Mouse (Mus musculus) forelimb bud, embryonic 11.5 days (tissue): Measurements from ENCODE around the gene Hoxa13.

ENCODE experiments used
- DNase-seq: peaks from one replicate; pipeline ENCODE4 v3.0.0-alpha.2; 2012; ENCODE audit warnings: low read depth, low spot score

The Hoxa13 gene

DNA sequence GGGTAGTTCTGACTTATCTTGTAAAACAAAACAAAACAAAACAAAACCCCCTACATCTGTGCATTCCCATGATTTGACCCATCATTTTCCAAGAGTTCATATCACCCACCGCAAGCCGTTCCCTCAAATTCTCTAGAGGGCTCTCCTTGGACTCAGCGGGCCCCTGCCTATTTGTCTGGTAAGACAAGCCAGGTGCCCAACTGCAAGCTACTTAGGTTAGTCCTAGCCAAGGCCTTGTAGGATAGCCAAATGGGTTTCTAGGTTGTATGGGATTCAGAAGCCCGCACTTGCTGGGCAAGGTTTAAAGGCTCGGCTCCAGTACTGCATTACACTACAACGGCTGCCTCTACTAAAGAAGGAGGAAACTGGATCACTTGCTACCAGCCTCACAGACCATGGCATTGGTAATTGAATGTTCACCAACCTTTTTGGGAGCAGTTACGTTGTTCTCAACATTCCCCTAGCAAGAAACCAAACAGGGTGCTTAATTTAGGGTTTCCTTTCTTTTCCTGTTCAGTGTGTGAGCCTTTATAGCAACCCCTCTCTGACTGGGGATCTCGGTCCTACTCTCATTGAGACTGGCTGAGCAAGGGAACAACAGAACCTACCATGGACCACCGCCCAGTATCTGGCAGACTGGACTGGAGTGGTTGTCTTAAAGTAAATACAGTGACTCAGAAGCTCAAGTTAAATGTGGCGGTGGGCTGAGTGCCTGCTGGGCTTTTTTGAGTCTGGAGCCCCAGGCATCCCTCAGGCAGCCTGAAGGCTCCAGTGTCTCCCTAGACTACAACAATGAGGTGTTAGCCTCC, 23.1 kb downstream of the Hoxa13 start:
- no peak for DNase-seq

GRCm38 (mm10) chr6:52236806-52237205, 23.9 kb downstream of the Hoxa13 start:
- no peak for DNase-seq

DNA sequence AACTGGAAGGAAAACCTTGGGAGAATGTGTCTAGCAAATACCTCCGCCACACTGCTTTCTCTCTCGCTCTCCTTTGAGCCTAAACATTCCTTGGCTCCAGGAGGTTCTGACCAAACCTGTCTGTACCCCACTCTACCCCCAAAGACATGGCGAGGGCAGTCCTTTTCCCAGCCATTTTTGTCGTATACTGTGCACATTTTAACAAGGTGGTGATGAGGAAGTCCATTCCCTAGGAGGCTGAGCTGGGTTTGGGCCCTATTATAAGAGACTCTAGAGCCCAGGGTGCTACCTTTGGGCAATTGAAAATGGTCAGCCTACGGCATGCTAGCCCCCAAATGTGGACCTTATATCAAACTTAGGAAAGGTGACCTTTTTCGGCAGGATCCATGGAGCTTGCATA, 24.8 kb downstream of the Hoxa13 start:
- DNase-seq = no peak

DNA sequence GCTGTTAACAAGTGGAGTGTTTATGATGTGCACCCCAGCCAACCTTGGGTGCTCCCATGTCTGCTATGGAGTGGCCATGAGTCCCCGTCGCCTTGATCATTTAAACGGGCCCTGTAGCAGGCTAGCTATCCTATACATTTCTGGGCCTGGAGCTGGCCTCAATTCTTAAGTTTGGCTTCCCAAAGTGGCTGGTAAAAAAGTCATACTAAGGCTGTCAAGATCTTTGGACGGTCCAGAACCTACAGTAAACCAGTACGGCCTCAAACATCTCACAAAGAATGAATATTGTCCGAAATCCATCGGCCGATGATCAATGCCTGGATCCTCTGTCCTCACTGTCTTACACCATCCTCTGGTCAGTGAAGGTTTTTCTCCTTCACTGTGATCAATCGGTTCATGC, 25.4 kb downstream of the Hoxa13 start:
- no peak for DNase-seq

- DNase-seq = peak; percentile 86
These were observed 26.1 kb downstream of the Hoxa13 start for GRCm38 (mm10) chr6:52234428-52235140.

DNA sequence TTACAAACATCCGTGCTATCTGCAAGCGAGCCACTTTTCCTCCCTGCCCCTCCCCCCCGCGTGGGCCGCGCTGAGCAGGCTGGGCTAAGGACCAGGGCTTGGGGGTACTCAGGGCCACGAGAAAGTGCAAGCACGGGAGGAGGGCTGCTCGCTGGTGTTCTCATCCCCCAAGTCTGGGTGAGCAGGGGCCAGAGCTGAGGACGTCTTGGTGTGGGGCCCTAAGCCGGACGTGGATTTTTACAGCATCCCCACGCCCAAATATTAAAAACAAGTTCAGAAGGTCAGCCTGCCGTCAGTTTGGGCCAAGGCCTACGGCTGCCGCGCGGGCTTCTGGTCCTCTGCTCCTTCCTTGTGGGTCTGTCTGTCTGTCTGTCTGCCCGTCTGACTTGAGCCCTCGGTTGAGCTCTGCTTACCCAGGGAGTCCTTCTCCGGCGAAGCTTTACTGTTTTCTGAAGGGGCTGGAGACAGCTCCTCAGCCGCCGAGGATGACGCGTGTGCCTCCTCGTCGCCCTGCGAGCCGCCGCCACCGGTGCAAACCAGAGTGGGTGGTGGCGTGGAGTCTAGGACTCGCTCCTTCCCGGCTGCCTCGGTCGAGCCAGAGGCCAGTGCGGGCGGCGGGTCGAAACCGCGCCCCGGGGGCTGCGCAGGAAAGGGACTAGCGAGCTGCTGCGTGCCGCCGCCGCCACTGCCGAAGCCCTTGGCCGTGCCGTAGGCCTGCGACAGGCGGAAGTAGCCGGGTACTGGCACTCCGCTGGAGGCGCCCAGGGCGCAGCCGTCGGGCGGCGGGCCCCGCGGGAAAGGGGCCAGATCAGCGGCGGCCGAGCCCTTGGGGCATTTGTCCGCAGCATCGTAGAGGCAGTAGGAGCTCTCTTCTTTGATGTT, 26.9 kb downstream of the Hoxa13 start:
- DNase-seq = no peak

DNA sequence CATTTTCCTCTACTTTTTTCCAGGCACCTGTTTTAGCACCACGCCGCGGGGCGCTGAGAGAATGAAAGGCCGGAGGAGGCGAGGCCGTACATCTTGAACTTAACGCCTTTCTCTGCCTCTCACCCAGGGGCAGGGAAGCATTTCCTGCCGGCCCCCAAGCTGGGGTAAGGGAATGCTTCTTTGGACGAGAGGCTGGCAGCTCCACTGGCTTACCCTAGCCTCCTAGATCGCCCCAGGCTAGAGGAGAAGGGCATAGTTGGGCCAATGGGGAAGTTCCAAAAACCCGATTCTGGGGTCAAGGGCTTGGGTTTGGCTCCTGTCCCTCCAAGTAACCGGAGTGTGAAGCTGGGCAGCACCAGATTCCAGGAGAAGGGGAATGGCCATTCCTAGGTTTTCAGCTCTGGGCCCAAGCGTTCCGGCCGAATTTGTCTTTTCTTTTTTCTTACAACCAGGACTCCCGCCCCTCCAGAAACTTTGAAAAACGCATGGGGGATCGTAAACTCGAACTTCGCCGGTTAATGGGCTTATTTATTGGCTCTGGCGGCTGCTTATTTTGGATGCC, 27.6 kb downstream of the Hoxa13 start:
- no peak for DNase-seq

- no peak for DNase-seq
These were observed 28.1 kb downstream of the Hoxa13 start for GRCm38 (mm10) chr6:52232568-52232965.

GRCm38 (mm10) chr6:52231885-52232567, 28.7 kb downstream of the Hoxa13 start:
- DNase-seq = no peak

DNA sequence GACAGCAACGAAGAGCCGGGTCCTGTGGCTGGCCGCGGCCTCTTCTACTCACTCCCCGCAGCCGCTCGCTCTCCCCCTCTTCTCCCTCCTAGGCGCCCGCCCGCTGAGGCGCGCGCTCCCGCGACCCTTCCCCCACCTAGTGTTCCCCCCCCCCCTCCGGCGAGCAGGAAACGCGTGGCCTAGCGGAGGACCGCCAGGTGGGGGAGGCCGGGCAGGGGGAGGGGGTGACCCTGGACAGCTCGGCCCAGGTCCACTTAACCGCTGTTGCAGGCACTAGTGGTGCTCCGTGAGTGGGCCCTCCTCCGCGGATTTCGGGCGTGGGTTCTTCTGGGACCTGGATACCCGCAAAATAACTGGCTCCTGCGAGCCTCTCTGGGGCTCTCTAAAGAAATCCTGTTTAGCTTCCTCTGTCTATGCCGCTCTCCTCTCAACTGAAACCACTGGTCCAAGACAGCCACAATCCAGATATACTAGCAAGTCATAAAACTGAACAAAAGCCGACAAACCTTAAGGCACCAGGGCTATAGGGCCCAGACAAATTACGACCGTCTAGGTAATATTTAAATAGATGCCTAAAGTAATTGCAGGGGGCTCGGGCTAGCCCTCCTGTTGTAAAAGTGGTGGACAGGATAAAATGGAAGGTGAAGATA, 30.0 kb downstream of the Hoxa13 start, which contains the start of gene Hoxa9:
Gene Hoxa9 (minus strand): TSS at position 574 of the 650 bp plus-strand sequence.
- DNase-seq = peak; percentile 84

DNA sequence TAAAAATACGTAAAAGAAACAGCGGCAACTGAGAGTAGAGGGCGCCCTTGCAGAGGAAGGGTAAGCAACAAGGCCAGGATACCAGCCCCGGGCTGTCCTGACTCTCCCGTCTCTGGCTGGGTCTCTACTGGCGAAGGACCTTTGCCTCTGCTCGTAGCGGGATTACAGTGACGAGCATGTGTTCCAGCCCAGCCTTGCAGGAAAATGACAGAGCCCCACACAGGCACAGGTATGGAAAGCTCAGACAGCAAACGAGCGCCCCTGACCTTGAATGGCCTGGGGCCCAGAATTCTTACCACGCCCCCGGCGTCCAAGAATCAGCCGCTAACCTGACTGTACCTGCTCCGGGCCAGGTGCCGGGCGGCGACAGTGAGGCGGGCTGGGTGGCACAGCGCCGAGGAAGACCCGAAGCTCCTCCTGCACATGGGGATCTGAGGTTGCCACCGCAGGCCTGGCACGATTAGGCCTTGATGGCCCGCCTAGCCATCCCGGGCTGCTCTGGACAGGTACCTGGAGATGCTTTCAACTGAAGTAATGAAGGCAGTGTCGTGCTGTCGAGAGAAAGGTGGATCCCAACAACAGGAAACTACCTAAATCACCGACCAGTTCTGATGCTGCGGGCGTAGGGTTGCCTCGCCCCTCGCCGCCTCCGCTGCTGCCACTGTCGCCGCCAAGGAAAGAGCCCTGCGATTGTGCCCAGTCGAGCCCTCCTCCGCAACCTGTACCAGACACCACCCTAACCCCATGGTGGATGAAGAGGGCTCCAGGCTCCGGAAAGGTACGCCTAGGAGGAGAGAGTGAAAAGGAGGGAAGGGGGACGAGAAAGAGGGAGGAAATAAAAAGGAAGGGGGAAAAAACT, 30.9 kb downstream of the Hoxa13 start:
- no peak for DNase-seq

DNA sequence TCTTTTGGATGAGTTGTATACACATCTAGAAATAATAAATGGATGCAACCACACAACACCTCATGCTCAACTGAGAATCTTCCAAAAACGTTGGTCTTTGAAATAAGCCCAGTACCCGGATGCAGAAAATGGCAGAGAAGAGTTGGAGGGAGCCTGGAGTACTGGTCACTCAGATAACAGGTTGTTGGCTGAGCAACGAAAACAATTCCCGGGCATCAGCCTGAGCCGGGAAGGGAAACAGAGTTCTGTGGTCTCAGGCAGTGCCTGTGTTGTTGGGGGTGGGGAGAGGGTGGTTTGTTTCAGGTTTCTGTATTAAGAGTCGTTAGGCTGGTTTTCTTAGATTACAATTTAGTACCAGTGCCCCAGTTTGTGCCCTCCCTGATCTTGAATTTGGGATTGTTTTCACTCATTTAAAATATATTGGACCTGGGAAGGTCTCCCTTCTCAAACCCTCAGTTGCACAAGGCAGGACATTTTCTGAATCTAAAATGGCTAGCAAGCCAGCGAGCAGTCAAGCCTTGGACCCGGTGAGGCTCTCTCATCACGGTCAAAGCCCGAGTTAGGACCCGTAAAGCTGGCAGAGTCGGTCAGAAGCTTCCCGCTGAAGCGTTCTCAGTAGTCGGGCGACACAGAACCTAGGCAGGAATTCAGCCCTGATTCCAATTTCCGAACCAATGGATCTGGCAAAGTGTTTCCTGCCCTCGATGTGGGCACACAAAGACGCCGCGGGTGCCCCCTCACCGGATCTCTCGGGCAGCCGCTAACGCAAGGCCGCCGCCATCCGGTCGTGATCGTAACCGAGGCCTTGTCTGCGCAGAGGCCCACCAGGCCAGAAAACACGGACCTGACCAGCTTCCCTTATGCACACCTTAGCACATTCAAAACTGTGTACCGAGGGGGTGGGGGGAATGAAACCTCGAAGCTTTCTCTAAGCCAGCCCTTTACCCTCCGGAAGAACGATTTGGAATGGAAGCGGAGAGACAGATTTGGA, 31.9 kb downstream of the Hoxa13 start:
- no peak for DNase-seq

DNA sequence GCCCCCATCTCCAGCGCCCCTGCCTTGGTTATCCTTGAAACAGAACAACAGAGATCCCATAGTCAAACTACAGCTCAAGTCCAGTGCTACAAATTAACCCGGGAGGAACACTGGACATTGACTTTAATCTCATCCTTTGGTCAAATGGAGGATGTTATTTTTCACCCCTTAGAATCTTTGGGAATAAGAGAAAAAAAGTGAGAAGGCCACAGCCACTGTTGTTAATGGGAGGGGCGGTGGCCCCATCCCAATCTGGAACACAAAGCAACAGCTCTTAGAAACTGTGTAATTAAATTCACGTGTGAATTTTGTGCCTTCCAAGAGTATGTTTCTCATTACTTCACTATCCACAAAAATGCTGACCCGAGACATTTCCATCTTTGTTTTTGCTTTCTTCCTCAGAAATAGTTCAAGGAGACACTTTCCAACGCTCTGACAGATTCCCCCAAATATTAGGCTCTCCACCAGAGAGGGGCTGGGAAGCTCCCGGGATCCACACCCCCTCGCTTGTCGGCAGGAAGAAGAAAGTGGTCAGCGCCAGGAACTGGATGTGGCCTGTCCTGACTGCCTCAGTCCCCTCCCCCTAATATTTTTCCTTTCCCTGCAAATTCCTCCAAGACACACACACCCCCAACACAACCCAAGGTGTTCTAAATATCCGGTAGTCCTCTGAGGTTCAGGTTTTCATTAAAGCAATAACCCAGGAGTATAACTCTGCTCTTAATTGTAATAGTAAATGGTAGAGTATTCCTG, 33.0 kb downstream of the Hoxa13 start:
- peak; percentile 85 for DNase-seq

- DNase-seq = no peak
These were observed 34.0 kb downstream of the Hoxa13 start for GRCm38 (mm10) chr6:52226569-52227257.

- peak; percentile 96 for DNase-seq
These were observed 34.8 kb downstream of the Hoxa13 start for GRCm38 (mm10) chr6:52225612-52226568.
